Mouse (Mus musculus) forebrain, embryonic 13.5 days (tissue): ENCODE measurements around the gene Gm20816. TPM values are rescaled to one million over a fixed set of nuclear protein-coding genes. Genes with fewer than 3 reads are reported as not detected.
"Not testable (repeated sequence)": the region's sequence is repeated elsewhere in the genome, so short reads cannot be mapped to it uniquely, and the experiment has no call there.

Experiments used
- ATAC-seq: fragments of 200-750 bp; cut with Nextera tagmentation; 2 replicates; pipeline ENCODE4 v1.8.0; 2017
- H3K27ac ChIP-seq: fragments of 300-500 bp; sonication (generic); 2 replicates; pipeline ENCODE4 v1.5.1; 2015; ENCODE audit warnings: inconsistent platforms, mild to moderate bottlenecking, moderate library complexity
- H3K27me3 ChIP-seq: fragments of 300-500 bp; sonication (generic); 2 replicates; pipeline ENCODE4 v1.6.1; 2015; ENCODE audit warnings: mild to moderate bottlenecking, inconsistent platforms
- H3K36me3 ChIP-seq: fragments of 300-500 bp; sonication (generic); 2 replicates; pipeline ENCODE4 v1.6.1; 2015; ENCODE audit warnings: mild to moderate bottlenecking, inconsistent platforms; ENCODE audit not compliant: poor library complexity, severe bottlenecking
- H3K4me1 ChIP-seq: fragments of 300-500 bp; sonication (generic); 2 replicates; pipeline ENCODE4 v1.6.1; 2015; ENCODE audit warnings: inconsistent platforms
- H3K4me2 ChIP-seq: fragments of 300-500 bp; sonication (generic); 2 replicates; pipeline ENCODE4 v1.6.1; 2015; ENCODE audit warnings: inconsistent platforms, mild to moderate bottlenecking, moderate library complexity
- H3K4me3 ChIP-seq: fragments of 300-500 bp; sonication (generic); 2 replicates; pipeline ENCODE4 v1.5.1; 2015; ENCODE audit warnings: mild to moderate bottlenecking, inconsistent platforms
- H3K9ac ChIP-seq: fragments of 300-500 bp; sonication (generic); 2 replicates; pipeline ENCODE4 v1.6.1; 2015; ENCODE audit warnings: mild to moderate bottlenecking, inconsistent platforms
- H3K9me3 ChIP-seq: fragments of 300-500 bp; sonication (generic); replicated peaks from 2 replicates; pipeline ENCODE4 v1.6.1; 2016; ENCODE audit warnings: inconsistent platforms
- WGBS: fragments of 180-500 bp; shearing (Covaris S2); methylation state at CpG from one replicate; pipeline ENCODE4 v1.1.7; 2015; 5-methylcytosine and 5-hydroxymethylcytosine counted together
- polyA plus RNA-seq: library from polyadenylated mRNA; unstranded; fragments of >200 nt; fragmentation: Nextera tagmentation; extraction: Ambion mirVana; gene quantifications from 2 replicates; pipeline ENCODE4 v1.2.1, GENCODE M21; 2015

Gene Gm20816
- polyA plus RNA-seq = not detected in 2 replicates

GRCm38 (mm10) chrY:68537655-68538054 lies at the start of gene Gm20816:
Gene Gm20816 (plus strand): TSS chrY:68537955.
- not testable (repeated sequence) for H3K4me1 ChIP-seq, H3K9ac ChIP-seq, H3K27ac ChIP-seq, H3K27me3 ChIP-seq, H3K4me3 ChIP-seq, H3K36me3 ChIP-seq, H3K4me2 ChIP-seq, ATAC-seq, H3K9me3 ChIP-seq
- WGBS = no CpG with 5 or more reads among the region's 3 CpGs

Other genes with a start within 250 kb of the Gm20816 start
- gene Gm20937, start 243.1 kb upstream of the Gm20816 start, polyA plus RNA-seq = not detected in 2 replicates